Mouse (Mus musculus) cerebellum, postnatal 10 days (tissue): ENCODE data around the gene Gm45208.
"Not testable (repeated sequence)": the region's sequence is repeated elsewhere in the genome, so short reads cannot be mapped to it uniquely, and the experiment has no call there.

ENCODE experiments used
- DNase-seq, 2 experiments: peaks; one replicate each; pipeline ENCODE4 v3.0.0; 2021; ENCODE audit warnings: mixed read lengths in 2 of 2

Gene Gm45208

DNA sequence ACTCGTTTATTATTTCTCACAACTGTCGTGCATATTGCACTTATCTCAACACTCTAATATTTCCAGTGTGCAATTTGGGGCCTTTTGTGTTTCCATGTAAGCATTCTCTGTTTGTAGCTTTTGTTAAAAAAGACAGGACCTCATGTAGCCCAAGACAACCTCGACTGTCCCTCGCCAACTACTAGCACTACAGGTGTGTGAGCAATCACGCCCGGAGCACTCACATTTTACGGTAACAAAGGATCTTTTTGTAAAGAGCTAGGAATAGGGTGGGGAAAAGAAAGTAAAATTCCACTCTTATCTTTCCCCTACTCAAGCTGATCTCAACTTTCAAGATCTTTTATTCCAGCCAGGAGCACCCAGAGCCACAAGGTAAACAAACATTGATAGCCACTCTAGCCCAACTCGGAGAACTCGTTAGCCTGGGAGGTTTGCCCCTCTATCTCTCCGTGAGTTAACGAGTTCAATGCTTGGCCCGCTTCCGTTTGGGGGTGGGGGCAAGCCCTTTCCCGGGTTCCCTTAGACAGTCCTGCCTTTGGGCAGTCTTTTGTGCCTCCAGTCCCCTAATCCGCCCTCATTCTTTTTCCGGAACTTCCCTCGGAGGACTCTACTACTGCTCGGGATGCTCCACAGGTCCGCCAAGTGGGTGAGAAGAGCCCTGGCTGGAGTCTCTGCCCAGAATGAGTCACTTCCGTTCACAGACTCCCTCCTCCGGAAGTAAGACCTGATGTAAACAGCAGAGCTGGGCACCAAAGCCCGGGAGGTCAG, at the start of gene Gm45208:
TSS of gene Gm45208 (plus strand) at position 732 of the 768 bp plus-strand sequence.
- peak; percentile 71 to 78 for DNase-seq

DNA sequence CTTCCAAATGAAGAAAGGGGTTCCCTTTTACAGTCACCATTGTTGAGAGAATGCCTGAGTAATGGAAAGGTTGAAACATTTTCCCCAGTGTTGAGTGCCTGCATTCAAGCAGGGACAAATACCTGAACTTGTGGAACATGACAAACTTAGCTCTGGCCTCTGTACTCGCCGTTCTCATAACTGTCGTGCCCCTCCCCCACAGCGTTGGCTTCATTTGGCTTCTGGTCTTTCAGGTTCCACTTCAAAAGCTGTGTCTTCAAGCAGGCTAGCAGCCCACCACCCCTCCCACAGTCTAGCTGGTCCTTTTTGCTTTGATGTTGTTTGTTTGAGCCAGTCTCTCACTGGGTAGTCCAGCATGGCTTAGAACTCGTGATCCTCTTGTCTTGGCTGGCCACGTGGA, 49.3 kb upstream of the Gm45208 start:
- DNase-seq, result no peak

DNA sequence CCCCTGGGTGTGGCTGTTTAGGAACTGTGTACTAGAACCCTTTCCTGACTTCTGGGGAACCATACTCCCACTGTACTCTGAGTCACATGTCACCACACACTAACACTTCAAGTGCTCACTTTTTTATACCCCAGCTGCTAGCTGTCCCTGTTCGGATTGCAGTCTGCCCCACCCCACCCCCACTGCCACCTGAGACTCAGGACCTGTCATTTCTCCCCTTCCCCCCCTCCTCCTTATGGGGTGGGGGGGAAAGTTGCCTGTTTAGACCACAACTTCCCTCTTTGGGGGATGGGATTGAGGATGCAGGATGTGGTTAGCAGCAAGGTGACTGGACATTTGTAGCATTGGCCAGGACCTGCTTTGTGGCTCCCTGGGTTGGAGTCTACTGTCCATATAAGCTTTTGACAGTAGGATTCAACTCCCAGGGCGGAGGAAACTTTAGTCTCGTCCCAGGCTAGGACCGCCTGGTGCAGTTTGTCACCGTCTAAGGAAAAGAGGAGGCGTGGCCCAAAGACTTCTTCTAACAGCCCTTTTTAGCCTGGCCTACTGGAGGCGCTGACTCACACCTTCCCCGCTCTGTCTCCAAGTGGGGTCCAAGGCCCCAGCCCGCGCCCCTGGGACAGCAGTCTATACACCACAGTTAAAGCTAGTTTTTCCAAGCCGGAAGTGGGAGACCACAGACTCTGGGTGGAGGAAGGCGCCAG, 48.3 kb upstream of the Gm45208 start:
- no peak for DNase-seq

DNA sequence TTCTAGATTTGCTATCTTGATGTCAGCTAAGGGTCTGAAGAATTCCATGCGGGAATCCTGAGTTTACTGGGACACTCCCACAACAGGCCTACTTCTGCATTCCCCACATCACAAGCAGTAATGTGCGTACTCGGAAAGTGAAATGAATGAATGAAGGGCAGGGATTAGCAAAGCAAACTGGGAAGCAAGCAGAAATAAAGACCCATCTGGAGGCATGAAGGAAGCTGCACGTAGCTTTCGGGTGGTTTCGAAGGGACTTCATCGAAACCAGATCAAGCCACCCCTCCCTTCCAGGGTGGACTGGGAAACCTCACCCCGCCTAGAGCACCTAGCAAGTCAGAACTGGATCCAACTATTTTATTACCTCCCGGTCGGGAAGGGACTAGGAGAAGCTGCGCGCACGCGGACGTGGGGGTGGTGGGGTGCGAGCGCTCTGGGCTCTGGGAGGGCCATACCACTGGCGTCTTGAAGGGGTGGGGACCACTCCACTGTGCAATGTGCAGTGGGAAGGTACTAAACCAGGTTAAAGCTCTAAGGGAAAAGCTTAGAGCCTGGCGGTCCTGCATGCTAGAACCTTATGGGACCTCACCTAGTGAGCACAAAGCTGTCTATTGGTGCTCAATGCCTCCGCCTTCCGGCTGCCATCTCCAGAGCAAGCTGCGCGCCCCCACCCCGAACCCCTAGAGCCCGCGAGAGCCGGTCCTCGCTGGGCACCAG, 47.6 kb upstream of the Gm45208 start:
- DNase-seq, result peak; percentile 39 to 41

DNA sequence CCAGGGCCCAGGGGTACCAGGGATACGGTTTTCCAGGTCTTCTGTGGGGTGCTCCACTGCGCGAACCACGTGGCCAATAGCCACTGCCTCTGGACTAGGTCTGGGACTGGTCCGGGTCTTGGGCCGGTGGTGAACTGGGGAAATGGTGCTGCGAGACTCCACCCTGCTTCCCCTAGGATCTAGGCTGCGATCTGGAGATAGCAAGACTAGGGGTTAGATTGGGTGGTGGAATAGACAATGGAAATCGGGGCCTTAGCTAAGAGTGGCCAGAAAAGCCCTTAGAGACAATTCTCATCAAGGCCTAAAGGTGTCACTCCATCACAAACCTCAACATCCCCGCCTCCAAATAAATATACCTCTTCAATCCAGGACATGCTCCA, 47.1 kb upstream of the Gm45208 start:
- DNase-seq, result no peak

DNA sequence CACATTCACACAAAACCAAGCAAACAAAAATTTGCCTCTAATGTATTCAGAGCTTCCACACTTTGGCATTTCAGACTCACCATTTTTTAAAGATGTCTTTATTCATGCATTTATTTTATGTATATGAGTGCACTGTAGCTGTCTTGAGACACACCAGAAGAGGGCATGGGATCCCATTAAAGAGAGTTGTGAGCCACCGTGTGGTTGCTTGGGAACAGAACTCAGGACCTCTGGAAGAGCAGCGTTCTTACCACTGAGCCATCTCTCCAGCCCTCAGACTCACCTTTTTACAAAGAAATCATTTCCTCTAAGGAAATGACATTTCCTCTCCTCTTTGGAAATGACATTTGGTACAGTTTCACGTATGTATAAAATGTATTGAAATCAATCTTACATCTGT, 43.1 kb upstream of the Gm45208 start:
- no peak for DNase-seq

DNA sequence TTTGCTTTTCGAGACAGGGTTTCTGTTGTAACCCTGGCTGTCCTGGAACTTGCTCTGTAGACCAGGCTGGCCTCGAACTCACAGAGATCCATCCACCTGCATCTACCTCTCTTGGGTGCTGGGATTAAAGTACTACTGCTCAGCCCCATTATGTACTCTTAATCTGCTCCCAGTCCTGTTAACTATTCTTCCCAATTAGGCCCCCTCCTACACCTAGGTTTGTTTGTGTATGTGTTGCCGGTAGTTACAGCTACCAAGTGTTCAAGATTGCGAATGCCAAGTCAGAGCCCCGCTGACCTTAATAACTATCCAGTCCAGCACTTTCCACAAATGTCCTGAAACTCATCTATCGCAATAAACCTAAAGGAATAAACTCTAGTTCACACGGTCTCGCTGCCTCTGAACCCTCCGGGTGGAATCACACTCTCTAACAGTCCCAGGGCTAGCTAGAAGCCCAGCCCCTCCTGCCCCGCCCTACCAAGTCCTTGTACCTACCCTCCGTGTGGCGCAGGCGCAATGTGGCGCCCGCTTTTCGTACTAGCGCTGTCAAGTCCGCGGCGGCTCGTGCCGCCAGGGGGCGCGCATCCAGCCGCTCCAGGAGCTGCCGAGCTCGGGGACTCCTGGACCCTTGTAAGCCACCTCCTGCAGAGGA, 42.5 kb upstream of the Gm45208 start:
- peak; percentile 92 to 93 for DNase-seq

DNA sequence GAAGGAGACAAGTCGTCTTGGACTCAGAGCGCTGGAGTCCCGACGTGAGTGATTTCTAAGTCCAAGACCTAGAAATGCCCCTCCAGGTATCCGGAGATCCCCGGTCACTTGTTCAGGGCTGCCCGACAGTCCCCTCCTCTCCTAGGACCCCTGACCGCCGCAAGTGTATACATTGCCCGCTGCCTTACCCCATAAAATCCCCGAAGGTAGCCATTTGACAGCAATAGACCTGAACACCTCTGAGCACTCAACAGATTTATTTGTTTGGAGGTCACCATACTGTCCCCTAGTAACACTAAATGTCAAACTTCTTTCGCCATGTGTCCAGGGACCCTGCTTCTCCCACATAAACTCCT, 42.0 kb upstream of the Gm45208 start:
- DNase-seq, result no peak

DNA sequence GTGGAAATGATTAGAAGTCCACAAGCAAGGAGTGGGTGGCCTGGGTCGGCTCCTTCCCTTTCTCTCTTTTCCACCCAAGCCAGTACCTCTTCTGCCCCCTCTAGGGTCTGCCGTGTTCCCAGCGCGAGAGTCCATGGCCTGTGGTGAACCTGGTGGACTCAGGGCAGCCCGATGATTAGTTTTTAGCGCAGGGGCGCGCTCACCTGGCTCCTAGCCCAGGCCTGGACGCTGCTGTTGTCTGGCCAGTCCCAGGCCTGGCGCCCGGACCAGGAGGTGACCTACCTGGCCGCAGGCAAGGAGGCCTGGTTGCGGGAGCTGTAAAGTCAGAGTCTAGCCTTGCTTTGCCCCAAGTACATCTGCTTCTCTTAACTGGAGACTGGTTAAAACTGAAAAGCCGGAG, 41.2 kb upstream of the Gm45208 start, which contains the start of gene Magix:
TSS of gene Magix (minus strand) at position 388 of the 400 bp plus-strand sequence.
- DNase-seq, result peak in 1 of 2 experiments; percentile 37

DNA sequence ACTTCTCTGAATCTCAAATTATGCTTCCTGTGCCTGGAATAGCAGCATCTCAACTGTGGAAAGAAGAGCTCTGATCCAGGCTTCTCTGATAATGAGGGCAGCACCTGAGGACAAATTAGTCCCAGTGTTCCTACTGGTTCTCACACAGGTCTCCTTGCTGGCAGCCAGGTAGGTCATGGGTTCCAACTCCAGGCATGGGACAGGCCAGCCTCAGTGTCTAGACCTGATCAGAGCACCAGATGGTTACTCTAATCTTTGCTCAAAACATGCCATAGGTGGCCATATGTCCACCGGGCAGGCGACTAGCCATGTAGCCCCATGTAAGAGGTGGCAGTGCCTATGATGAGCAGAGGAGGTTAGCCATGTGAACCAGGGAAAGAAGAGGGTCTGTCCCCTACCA, 33.7 kb upstream of the Gm45208 start:
- peak in 1 of 2 experiments; percentile 21 for DNase-seq

DNA sequence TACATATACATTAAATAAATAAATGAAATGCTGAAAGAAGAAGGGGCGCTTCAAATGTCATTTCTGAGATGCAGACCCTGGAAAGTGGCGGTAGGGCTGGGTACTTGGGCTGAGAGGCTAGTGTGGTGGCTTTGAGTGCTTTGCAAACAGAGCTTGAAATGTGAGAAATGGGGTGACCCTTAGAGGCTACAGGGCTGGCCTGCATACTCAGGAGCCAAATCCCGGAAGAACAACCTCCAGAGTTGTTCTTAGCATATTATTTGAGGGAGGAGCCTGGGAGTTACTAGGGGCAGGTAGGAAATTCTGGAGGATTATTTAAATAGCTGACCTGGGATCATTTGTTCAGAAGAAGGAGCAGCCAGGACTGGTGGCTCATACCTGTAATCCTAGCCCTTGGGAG, 31.6 kb upstream of the Gm45208 start:
- DNase-seq, result no peak

DNA sequence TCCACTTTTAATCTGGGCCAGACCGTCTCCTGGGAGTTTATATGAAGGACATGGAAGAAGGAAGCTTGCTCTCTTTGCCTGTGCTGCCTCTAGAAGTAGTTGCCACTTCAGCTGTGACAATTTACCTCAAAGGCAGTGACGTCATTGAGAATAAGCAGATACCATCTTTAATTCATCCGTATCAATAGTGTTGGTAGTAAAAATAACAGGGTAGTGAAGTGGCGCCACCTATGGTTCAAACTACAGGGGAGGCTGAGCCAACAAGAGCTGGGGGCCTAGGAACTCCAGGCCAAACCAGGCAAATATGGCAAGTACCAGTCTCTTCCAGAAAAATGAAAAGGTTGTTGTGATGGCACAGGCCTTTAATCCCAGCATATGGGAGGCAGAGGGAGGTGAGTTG, 29.2 kb upstream of the Gm45208 start:
- peak; percentile 57 to 60 for DNase-seq

DNA sequence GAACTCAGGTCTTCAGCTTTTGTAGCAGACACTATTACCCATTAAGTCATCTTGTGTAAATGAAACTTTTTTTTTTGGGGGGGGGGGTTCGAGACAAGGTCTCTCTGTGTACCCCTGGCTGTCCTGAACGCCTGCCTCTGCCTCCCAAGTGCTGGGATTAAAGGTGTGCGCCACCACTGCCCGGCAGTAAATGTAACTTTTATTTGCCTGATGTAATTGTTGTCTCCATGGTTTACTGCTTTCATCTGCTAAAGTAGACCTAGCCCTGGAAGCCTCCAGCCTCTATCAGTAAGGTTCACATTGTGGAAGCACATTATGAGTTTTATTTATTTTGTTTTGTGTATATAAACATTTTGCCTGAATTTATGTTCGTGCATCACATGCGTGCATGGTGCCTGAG, 25.5 kb upstream of the Gm45208 start:
- peak in 1 of 2 experiments; percentile 7 for DNase-seq

DNA sequence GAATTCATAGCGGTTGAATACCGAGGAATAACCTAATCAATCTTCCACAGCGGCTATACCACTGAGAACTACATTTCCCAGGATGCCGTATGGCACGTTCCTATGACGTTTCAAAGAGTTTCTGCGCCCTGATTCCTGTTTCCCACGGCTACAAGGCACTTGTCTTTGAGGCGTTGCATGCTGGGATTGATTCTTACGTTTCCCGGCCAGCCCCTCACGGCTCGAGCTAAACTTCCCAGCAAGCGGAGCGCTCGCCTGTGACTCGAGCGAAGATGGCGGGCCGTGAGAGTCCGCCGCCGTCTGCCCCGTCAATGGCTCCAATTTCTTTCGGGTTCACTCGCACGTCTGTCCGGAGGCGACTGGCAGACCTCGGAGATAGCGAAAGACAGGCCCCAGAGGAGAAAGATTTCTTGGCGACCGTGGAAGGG, 25.1 kb upstream of the Gm45208 start, which contains the start of gene Gpkow:
TSS of gene Gpkow (plus strand) at position 178 of the 428 bp plus-strand sequence.
- DNase-seq, result peak; percentile 82 to 88

DNA sequence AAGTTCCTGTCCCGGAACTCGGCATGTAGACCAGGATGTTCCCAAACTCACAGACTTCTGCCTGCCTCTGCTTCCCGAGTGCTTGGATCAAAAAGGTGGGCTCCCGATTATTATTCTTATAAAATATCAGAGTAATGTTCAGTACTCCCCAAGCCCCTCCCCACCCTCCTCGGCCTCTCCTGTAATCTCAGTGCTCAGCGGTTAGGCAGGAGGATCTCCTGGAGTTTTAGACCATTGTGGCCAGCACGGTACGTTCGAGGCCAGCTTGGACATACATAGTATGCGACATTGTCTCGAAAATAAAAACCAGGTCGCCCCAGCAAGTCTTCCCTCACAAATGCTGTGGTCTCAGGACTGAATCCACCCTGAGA, 8.3 kb upstream of the Gm45208 start:
- not testable (repeated sequence) for DNase-seq

DNA sequence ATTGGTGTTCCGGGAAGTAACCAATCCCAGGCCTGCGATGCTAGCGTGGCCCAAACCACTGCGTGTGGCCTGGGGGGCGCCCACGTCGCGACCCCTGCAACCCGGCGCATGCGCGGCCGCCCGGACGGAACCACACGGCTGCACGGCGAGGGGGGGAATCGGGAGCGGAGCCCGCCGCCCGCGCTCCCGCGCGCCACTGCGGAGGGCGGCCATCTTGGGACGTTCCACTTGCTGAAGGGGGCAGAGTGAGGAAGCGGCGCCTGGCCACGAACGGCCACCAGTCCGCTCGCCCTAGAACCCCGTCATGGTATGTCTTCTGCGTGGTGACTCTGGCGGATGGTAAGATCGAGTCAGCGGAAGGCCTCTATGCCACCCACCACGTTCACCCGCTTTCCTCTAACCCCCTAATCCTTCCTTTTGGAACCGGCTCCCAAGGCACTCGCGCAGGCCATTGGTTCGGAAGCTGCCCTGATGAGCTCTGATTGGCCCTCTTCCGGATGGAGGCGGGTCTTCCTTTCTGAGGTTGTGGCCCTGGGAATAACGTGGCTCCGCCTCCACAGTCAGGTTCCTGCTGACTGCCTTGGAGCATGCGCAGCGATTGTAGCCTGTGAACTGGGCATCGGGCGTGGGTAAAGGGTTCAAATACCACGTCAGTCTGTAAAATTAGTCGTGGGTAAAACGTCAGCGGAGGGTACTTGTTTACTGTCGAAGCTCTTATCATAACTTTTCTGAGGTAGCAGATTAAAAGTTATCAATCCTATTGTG, 7.7 kb upstream of the Gm45208 start, which contains the start of gene Wdr45:
TSS of gene Wdr45 (plus strand) at position 199 of the 765 bp plus-strand sequence.
- peak; percentile 94 to 97 for DNase-seq

DNA sequence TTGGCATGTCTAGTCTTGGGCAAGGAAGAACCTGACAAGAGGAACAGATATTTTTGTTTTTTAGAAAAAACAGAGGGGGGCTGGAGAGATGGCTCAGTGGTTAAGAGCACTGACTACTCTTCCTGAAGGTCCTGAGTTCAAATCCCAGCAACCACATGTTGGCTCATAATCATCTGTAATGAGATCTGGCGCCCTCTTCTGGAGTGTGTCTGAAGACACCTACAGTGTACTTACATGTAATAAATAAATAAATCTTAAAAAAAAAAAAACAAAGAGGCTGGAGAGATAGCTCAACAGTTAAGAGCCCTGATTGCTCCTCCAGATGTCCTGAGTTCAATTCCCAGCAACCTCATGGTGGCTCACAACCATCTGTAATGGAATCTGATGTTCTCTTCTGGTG, 6.0 kb upstream of the Gm45208 start:
- not testable (repeated sequence) for DNase-seq

DNA sequence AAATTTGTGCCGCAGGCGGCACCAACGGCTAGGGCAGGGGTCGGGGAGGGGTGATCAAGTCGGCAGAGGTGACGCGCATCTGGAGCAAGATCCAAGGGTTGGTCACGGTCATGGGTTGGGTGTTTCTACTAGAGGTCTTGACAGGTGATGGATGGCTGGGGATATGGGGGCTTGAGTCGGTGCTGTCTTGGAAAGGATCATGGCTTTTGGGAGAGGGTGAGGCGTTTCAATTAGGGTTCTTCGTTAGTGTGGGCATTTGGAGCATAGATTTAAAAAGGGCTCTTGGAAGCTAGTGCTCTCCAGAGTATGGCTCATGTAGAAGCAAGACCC, 202 bp downstream of the Gm45208 start:
- no peak for DNase-seq

DNA sequence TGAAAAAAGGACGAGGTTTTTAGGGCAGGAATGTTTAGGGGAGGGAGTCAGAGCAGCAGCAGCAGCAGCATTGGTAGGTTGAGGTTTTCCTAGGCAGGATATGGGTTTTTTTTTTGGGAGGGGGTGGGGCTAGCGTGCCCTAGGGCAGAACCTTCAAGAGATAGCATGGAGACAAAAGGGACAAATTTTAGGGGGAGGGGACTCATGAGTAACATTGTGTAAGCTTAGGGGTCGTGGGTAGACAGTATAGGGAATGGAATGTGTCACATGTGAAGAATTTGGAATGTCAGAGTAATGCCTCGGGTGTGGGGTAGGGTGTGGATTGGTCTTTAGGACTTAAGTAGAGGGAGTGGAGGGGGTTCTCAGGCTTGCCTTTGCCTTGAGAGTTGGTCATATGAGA, 646 bp downstream of the Gm45208 start:
- DNase-seq, result no peak

DNA sequence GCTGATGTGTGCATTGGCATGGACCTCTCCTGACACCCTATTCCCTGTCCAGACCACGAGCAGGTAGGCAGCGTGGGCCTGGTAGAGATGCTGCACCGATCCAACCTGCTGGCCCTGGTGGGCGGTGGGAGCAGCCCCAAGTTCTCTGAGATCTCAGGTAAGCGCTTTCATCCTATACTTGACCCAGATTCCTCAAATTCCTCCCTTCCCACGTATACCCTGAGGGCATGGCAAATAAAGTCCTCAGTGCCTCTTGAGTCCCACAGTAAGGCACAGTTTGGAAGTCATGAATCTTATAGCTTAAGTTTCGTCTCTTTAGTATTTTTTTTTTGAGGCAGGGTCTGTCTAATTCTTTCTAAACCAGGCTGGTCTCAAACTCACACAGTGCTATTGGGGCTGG, 2.1 kb downstream of the Gm45208 start:
- no peak for DNase-seq

DNA sequence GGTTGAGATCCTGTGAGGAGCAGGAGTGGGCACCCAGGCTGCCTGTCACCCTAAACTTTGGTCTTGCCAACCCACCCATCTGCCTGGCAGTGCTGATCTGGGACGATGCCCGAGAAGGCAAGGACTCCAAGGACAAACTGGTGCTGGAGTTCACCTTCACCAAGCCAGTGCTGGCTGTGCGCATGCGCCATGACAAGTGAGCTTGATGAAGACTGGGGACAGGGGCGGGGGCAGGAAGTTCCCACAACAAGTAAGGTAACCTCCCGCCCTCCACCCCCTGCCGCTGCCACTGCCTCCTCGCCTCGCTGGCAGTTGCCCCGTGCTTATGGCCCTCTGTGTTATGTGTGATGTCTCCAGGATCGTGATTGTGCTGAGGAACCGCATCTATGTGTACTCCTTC, 3.8 kb downstream of the Gm45208 start:
- DNase-seq, result no peak

DNA sequence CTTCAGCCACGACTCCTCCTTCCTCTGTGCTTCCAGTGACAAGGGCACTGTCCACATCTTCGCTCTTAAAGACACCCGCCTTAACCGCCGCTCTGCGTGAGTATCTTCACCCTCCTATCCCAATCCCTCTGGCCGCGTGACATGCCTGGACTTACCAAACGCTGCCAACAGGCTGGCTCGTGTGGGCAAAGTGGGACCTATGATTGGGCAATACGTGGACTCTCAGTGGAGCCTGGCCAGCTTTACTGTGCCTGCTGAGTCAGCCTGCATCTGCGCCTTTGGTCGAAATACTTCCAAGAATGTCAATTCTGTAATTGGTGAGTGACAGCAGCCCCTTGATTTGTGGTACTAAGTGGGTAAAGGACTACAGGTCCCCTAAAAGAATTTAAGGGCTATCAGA, 5.1 kb downstream of the Gm45208 start:
- no peak for DNase-seq
